Mouse (Mus musculus) limb, embryonic 11.5 days (tissue): Measurements from ENCODE around the gene Gp9. TPM values are rescaled to one million over a fixed set of nuclear protein-coding genes. Genes with fewer than 3 reads are reported as not detected.

Experiments used
- ATAC-seq: fragments of 200-750 bp; cut with Nextera tagmentation; 2 replicates; pipeline ENCODE4 v1.8.0; 2017; ENCODE audit warnings: low read depth; ENCODE audit not compliant: insufficient number of reproducible peaks, low FRiP score, low TSS enrichment
- DNase-seq: peaks from one replicate; pipeline ENCODE4 v3.0.0-alpha.2; 2015; ENCODE audit warnings: low spot score
- H3K27ac ChIP-seq: fragments of 300-500 bp; sonication (generic); replicated peaks from 2 replicates; pipeline ENCODE4 v1.5.1; 2014; ENCODE audit warnings: low read depth, mild to moderate bottlenecking, low read length
- H3K27me3 ChIP-seq: fragments of 300-500 bp; sonication (generic); 2 replicates; pipeline ENCODE4 v1.6.1; 2014; ENCODE audit warnings: mild to moderate bottlenecking, low read length, mixed read lengths; ENCODE audit not compliant: control insufficient read depth, insufficient read depth
- H3K36me3 ChIP-seq: fragments of 300-500 bp; sonication (generic); 2 replicates; pipeline ENCODE4 v1.6.1; 2014; ENCODE audit warnings: mild to moderate bottlenecking, low read length, moderate library complexity, mixed read lengths; ENCODE audit not compliant: control insufficient read depth, insufficient read depth
- H3K4me1 ChIP-seq: fragments of 300-500 bp; sonication (generic); 2 replicates; pipeline ENCODE4 v1.6.1; 2014; ENCODE audit warnings: low read length, mixed read lengths; ENCODE audit not compliant: control insufficient read depth, insufficient read depth
- H3K4me2 ChIP-seq: fragments of 300-500 bp; sonication (generic); 2 replicates; pipeline ENCODE4 v1.6.1; 2014; ENCODE audit warnings: low read depth, mild to moderate bottlenecking, moderate library complexity; ENCODE audit not compliant: severe bottlenecking
- H3K4me3 ChIP-seq: fragments of 300-500 bp; sonication (generic); 2 replicates; pipeline ENCODE4 v1.5.1; 2014; ENCODE audit warnings: low read depth, low read length
- H3K9ac ChIP-seq: fragments of 300-500 bp; sonication (generic); 2 replicates; pipeline ENCODE4 v1.6.1; 2014; ENCODE audit warnings: mild to moderate bottlenecking, low read length
- H3K9me3 ChIP-seq: fragments of 300-500 bp; sonication (generic); 2 replicates; pipeline ENCODE4 v1.6.1; 2016; ENCODE audit warnings: low read length; ENCODE audit not compliant: control insufficient read depth
- WGBS: fragments of 180-500 bp; shearing (Covaris S2); extraction: QIAGEN DNeasy Blood & Tissue Kit; methylation state at CpG from one replicate; pipeline ENCODE4 v1.1.7; 2014; 5-methylcytosine and 5-hydroxymethylcytosine counted together
- polyA plus RNA-seq: library from polyadenylated mRNA; unstranded; fragments of >200 nt; fragmentation: Nextera tagmentation; extraction: Ambion mirVana; gene quantifications from 2 replicates; pipeline ENCODE4 v1.2.1, GENCODE M21; 2014

The Gp9 gene
- polyA plus RNA-seq = 2.0 and 4.3 TPM in 2 replicates

DNA sequence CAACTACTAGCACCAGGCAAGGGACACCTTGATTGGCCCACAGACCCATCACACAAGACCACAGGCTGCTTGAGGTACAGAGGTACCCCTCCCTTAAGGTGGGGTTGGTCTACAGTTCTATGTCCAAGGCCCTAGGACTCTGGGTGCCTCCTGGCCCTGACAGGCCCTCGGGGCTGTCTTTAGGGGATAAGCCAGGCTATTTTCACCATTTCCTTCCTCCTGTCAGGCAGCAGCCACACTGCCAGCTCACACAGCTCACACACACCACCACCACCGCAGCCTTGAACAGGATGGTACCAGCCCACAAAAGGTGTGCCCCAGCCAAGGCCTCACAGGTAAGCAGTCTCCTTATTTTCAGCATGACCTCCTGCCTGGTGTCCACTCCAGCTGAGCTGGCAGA, at the start of gene Gp9:
Gene Gp9 (plus strand): TSS at position 231 of the 400 bp plus-strand sequence.
- H3K36me3 ChIP-seq = no peaks in the 10 kb centered on the region
- ATAC-seq (no peak), DNase-seq (no peak)
- H3K4me1 ChIP-seq = no peaks in the 10 kb centered on the region
- no peak within 1 kb of the TSS for H3K27ac ChIP-seq
- H3K4me2 ChIP-seq = no peak within 1 kb of the TSS
- H3K9ac ChIP-seq = no peak within 1 kb of the TSS
- H3K27me3 ChIP-seq = no peaks in the 10 kb centered on the region
- WGBS = 68% methylated on average over 2 of the region's 2 CpGs
- no peaks in the 10 kb centered on the region for H3K9me3 ChIP-seq
- H3K4me3 ChIP-seq = no peak within 1 kb of the TSS

DNA sequence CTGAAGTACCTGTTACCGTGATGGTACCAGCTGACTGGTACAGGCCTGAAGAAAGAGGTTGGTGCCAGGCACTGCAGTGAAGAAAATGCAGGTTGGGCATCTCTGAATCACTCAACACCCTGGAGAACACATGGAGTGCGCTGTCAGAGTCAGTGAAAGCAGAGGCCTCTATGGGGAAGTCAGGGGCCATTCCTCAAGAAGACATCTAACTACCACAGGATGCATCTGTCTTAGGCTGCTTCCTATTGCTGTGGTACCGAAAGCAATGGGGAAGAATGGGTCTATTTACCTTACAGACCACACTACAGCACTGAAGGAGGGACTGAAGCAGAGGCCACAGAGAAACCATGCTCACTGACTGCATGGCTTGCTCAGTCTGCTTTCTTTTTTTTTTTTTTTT, 49.8 kb upstream of the Gp9 start:
- 66% methylated on average over 3 of the region's 3 CpGs for WGBS
- H3K9me3 ChIP-seq = no peaks in the 10 kb centered on the region
- no peak overlapping the region for H3K4me3 ChIP-seq
- ATAC-seq (no peak), DNase-seq (no peak)
- H3K27ac ChIP-seq = no peak overlapping the region
- H3K4me2 ChIP-seq = no peak overlapping the region
- H3K4me1 ChIP-seq = peaks cover 9% of the 10 kb centered on the region
- peaks cover 41% of the 10 kb centered on the region for H3K27me3 ChIP-seq
- H3K9ac ChIP-seq = no peak overlapping the region
- no peaks in the 10 kb centered on the region for H3K36me3 ChIP-seq

DNA sequence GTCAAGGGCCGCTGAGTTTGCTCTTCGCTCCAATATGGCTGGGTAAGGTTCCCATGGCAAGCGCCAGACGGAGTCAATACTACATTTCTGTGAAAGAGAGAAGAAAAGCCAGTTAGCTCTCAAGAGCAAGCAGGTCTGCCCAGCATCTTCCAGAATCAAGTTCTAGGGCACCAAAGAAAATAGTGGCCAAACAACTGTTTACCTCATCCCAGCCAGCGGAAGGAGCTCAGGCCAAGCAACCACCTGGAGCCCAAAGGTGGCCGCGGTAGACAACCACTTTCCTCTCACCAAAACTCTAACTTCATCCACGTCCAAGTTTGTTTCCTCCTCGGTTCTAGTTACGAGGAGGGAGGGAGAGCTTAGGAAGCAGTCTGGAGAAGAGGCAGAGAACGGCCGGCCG, 47.7 kb upstream of the Gp9 start:
- peak overlapping the region; percentile 98 for H3K4me2 ChIP-seq
- 13% methylated on average over 13 of the region's 13 CpGs for WGBS

DNA sequence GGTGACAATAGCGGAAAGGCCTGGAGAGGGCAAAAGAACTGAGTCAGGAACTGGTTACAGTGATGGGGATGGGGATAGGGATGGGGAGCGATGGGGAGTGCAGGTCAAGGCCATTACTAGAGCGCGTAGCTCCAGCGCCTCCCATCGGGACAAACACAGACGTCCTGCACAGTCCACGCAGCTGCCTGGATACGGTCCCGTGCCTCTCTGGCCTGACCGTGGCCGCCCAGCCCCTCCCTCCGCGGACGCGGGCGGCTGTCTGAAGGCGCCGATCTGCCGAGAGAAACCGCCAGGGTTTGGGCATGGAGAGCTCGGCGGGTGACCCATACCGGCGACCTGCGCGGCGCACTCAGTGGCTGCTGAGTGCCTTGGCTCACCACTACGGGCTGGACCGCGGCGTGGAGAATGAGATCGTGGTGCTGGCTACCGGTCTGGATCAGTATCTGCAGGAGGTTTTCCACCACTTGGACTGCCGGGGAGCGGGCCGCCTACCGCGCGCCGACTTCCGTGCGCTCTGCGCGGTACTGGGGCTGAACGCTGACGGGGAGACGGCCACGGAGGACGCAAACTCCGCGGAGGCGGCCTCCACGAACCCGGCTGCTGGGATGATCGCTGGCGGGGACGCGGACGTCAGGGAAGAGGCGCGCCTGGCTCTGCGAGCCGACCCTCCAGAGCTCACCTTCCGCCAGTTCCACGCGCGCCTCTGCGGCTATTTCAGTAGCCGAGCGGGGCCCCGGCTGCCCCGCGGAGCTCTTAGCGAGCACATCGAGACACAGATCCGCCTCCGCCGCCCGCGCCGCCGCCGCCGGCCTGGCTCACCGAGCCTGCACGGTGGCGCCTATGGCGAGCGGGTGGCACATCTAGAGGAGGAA, 47.0 kb upstream of the Gp9 start, which contains the start of gene Efcc1:
Gene Efcc1 (plus strand): TSS at position 279 of the 872 bp plus-strand sequence.
- Histone ChIP-seq H3K9ac (peak within 1 kb of the TSS; percentile 53), H3K4me3 (peak within 1 kb of the TSS; percentile 55), H3K4me1 (peaks cover 9% of the 10 kb centered on the region), H3K27ac (no peak within 1 kb of the TSS), H3K9me3 (no peaks in the 10 kb centered on the region), H3K27me3 (peaks cover 52% of the 10 kb centered on the region), H3K36me3 (no peaks in the 10 kb centered on the region), H3K4me2 (peak within 1 kb of the TSS; percentile 98)
- peak; percentile 59 for DNase-seq
- WGBS = under 1% methylated on average over 86 of the region's 90 CpGs
- 0 out of 2 replicates have a peak, but pooled peaks have one; percentile 47 for ATAC-seq

More for the DNA sequence above, 47.7 kb upstream of the Gp9 start:
- Histone ChIP-seq H3K27me3 (peaks cover 52% of the 10 kb centered on the region), H3K4me1 (peaks cover 9% of the 10 kb centered on the region), H3K4me3 (peak overlapping the region; percentile 55), H3K27ac (no peak overlapping the region), H3K36me3 (no peaks in the 10 kb centered on the region), H3K9me3 (no peaks in the 10 kb centered on the region), H3K9ac (no peak overlapping the region; the same call in 1 of the 2 replicates)
- ATAC-seq (no peak), DNase-seq (no peak)

DNA sequence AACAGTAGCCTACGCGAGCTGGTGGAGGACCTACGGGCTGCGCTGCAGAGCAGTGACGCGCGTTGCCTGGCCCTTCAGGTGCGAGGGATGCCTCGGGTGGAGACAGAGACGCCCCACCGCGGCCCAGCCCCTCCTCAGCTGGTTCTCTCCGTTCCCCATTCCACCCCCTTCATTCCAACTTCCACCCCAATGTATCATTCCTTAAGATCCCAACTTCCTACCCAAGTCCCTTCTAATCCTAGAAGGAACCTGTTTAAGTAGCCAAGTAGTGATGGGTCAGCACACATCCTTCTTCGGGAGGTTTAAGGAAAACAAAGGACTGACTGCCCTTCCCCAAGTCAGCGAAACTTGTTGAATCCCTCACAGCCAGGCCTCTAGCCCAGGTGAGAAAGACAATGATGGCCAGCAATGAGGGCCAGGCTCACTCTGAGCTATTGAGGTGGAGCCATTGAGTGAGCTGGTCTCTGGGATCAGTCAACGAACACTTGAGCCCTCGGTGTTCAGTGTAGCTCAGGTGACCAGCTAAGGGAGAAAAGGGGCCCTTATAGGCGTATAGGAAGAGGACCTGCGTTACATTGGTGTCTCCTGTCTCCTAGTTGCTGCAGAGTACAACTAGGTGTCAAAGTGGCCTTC, 46.3 kb upstream of the Gp9 start:
- Histone ChIP-seq H3K4me2 (peak overlapping the region; percentile 98), H3K27me3 (peaks cover 52% of the 10 kb centered on the region), H3K27ac (no peak overlapping the region), H3K4me3 (peak overlapping the region; percentile 55), H3K9ac (peak overlapping the region; percentile 53), H3K9me3 (no peaks in the 10 kb centered on the region), H3K4me1 (peaks cover 9% of the 10 kb centered on the region), H3K36me3 (no peaks in the 10 kb centered on the region)
- DNase-seq = peak; percentile 38
- ATAC-seq = no peak
- WGBS = 4% methylated on average over 19 of the region's 19 CpGs

DNA sequence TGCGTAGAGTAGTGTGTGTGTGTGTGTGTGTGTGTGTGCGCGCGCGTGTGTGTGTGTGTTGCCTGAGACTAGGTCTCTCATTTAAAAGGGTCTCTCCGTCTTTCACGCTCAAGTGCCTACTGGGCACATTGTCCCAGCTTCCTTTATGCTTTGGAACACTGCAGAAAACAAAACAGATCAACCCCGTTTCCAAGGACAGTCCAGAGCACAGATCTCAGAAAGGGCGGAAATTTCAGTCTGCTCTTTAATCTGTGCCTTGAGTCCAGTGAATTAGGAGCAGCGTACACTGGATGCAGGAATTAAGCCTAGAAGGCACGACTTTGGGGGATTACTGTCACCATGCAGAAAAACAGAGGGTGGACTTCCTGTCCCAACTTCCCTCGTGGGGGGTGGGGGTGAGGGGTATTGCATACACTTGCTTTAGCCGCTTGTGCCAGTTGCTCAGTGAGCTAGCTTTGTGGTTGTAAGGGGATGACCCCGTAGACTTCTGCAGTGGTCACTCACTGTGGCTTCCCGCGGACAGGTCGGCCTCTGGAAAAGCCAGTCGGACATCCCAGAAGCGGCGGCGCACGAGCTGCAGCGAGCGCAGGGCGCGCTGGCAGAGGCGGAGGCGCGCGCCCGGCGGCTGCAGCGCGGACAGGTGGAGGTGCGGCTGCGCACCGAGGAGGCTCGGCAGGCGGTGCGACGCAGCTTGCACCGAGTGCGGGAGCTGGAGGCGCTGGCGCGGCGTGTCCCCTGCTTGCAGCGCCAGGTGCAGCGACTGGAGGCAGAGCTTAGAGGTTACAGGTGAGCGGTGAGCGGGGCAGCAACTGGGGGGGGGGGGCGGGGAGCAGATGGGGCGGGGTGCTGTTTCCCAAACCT, 45.5 kb upstream of the Gp9 start:
- H3K36me3 ChIP-seq = no peaks in the 10 kb centered on the region
- DNase-seq (peak; percentile 41), ATAC-seq (no peak)
- peak overlapping the region; percentile 25 for H3K4me3 ChIP-seq
- H3K27me3 ChIP-seq = peaks cover 52% of the 10 kb centered on the region
- peak overlapping the region; percentile 55 for H3K4me2 ChIP-seq
- no peak overlapping the region for H3K9ac ChIP-seq
- no peak overlapping the region for H3K27ac ChIP-seq
- 3% methylated on average over 41 of the region's 53 CpGs for WGBS
- peaks cover 9% of the 10 kb centered on the region for H3K4me1 ChIP-seq
- H3K9me3 ChIP-seq = no peaks in the 10 kb centered on the region

DNA sequence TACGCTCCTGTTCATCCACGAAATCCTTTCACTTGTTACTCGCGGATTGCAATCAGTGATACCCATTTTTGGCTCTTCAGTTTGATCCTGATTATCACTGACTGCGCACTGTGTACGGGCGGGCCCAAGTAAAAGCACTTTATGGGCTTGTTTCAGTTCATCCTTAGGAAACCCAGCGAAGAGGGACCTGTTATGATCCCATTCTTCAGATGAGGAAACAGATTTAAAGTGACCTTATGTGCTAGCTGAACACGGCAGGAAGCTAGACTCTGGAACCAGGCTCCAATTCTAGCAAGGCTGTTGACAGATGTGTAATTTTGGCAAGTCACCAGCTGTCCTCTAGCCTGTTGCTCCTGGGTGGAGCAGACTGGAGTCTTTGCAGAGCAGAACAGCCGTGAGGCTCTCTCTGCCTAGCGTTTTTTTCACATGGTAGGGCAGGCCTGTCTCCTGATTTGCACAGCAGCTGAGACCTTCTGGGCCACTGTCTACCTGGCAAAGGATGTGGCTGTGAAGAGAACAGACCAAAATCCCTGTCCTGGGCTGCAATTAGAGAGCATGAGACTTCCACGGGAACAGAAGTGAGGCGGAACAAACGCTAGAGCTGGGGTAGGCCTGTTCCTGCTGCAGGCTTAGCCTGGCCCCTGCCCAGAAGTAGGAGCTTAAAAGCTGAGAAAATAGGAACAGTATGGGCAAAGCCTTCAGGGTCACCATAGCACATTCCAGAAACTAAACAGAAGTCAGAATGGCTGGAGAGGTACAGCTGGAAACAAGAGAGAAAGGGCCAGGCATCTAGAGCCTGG, 44.5 kb upstream of the Gp9 start:
- ATAC-seq = no peak
- no peak overlapping the region for H3K4me2 ChIP-seq
- DNase-seq = no peak
- peaks cover 9% of the 10 kb centered on the region for H3K4me1 ChIP-seq
- H3K36me3 ChIP-seq = no peaks in the 10 kb centered on the region
- H3K27ac ChIP-seq = no peak overlapping the region
- no peak overlapping the region for H3K9ac ChIP-seq
- H3K9me3 ChIP-seq = no peaks in the 10 kb centered on the region
- 31% methylated on average over 14 of the region's 14 CpGs for WGBS
- H3K27me3 ChIP-seq = peaks cover 52% of the 10 kb centered on the region
- H3K4me3 ChIP-seq = peak overlapping the region; percentile 25; the same call in 1 of the 2 replicates
